Mouse (Mus musculus) myocyte (in vitro differentiated cells): ENCODE measurements around the gene Wipf2.

Experiments
- CEBPB ChIP-seq: IDR thresholded peaks from 2 replicates; pipeline ENCODE4 v1.6.1; 2011; ENCODE audit warnings: mild to moderate bottlenecking, moderate library complexity; ENCODE audit not compliant: poor library complexity, insufficient read depth, severe bottlenecking
- E2F4 ChIP-seq: IDR thresholded peaks from one replicate; pipeline ENCODE4 v1.6.1; 2011; ENCODE audit warnings: mild to moderate bottlenecking, control low read depth, moderate library complexity; ENCODE audit not compliant: insufficient read depth
- MAX ChIP-seq: IDR thresholded peaks from one replicate; pipeline ENCODE4 v1.6.1; 2011; ENCODE audit warnings: low read depth, mild to moderate bottlenecking, control low read depth
- POLR2A ChIP-seq: IDR thresholded peaks from one replicate; pipeline ENCODE4 v1.6.1; 2011; ENCODE audit warnings: low read depth, mild to moderate bottlenecking, control low read depth, moderate library complexity; ENCODE audit not compliant: insufficient read length
- POLR2AphosphoS2 ChIP-seq: IDR thresholded peaks from one replicate; pipeline ENCODE4 v1.6.1; 2011; ENCODE audit warnings: low read depth, control low read depth; ENCODE audit not compliant: insufficient read length
- REST ChIP-seq: IDR thresholded peaks from one replicate; pipeline ENCODE4 v1.6.1; 2011; ENCODE audit warnings: mild to moderate bottlenecking, control low read depth, moderate library complexity; ENCODE audit not compliant: insufficient read depth, insufficient read length
- TCF12 ChIP-seq: IDR thresholded peaks from one replicate; pipeline ENCODE4 v1.6.1; 2011; ENCODE audit warnings: mild to moderate bottlenecking, control low read depth; ENCODE audit not compliant: poor library complexity, insufficient read depth, severe bottlenecking
- USF1 ChIP-seq: IDR thresholded peaks from one replicate; pipeline ENCODE4 v1.6.1; 2011; ENCODE audit warnings: low read depth, mild to moderate bottlenecking, control low read depth, moderate library complexity

- TF ChIP-seq POLR2A = no peak
- no peak for TF ChIP-seq TCF12
- no peak for TF ChIP-seq E2F4
- TF ChIP-seq MAX = no peak
- no peak for TF ChIP-seq CEBPB
- no peak for TF ChIP-seq USF1
- no peak for TF ChIP-seq POLR2AphosphoS2
- no peak for TF ChIP-seq REST
Observed at GRCm38 (mm10) chr11:98919009-98919408, 55.6 kb downstream of the Wipf2 start.
